Mouse (Mus musculus) hindbrain, embryonic 10.5 days (tissue): Measurements from ENCODE around the gene Stx18. TPM values are rescaled to one million over a fixed set of nuclear protein-coding genes. Genes with fewer than 3 reads are reported as not detected.

Experiments used
- DNase-seq: peaks from one replicate; pipeline ENCODE4 v3.0.0-alpha.2; 2017; ENCODE audit warnings: low spot score
- H3K27ac ChIP-seq: fragments of 300-500 bp; sonication (generic); 2 replicates; pipeline ENCODE4 v1.5.1; 2016; ENCODE audit warnings: mild to moderate bottlenecking, moderate library complexity
- H3K27me3 ChIP-seq: fragments of 300-500 bp; sonication (generic); 2 replicates; pipeline ENCODE4 v1.6.1; 2016; ENCODE audit warnings: mild to moderate bottlenecking; ENCODE audit not compliant: poor library complexity, insufficient read depth, severe bottlenecking
- H3K36me3 ChIP-seq: fragments of 300-500 bp; sonication (generic); 2 replicates; pipeline ENCODE4 v1.6.1; 2016; ENCODE audit warnings: mild to moderate bottlenecking, moderate library complexity
- H3K4me1 ChIP-seq: fragments of 300-500 bp; sonication (generic); replicated peaks from 2 replicates; pipeline ENCODE4 v1.6.1; 2016; ENCODE audit warnings: mild to moderate bottlenecking
- H3K4me3 ChIP-seq: fragments of 300-500 bp; sonication (generic); 2 replicates; pipeline ENCODE4 v1.5.1; 2016; ENCODE audit warnings: mild to moderate bottlenecking, moderate library complexity
- H3K9me3 ChIP-seq: fragments of 300-500 bp; sonication (generic); 2 replicates; pipeline ENCODE4 v1.6.1; 2016; ENCODE audit warnings: mild to moderate bottlenecking, moderate library complexity
- WGBS: fragments of 180-500 bp; shearing (Covaris S2); methylation state at CpG from one replicate; pipeline ENCODE4 v1.1.7; 2016; 5-methylcytosine and 5-hydroxymethylcytosine counted together
- polyA plus RNA-seq: library from polyadenylated mRNA; unstranded; fragments of >200 nt; fragmentation: Nextera tagmentation; extraction: Ambion mirVana; gene quantifications from 2 replicates; pipeline ENCODE4 v1.2.1, GENCODE M21; 2016

The Stx18 gene
- polyA plus RNA-seq, 1 experiment from 2014 or later: 52.0 TPM

DNA sequence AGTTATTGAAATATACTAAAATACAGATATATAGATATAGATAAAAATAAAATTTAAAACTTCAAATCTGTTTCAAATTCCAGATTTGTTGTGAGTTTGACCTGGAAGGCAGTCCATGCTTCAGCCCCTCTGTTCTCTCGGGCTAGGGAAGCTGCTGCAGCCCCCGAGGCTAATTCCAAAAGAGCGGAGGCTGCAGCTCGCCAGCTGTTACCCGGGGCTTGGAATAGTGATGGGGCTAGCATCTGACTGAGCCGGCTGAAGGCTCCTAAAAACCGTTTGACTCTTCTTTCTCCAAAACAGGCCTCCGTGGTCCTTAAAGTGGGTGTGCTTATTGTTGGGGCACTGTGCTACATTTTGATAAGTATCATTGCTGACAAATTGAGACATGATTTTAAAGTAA, 46.1 kb downstream of the Stx18 start:
- H3K4me3 ChIP-seq: no peak overlapping the region
- H3K36me3 ChIP-seq: no peaks in the 10 kb centered on the region
- peak; percentile 55 for DNase-seq
- H3K9me3 ChIP-seq: no peaks in the 10 kb centered on the region
- H3K27ac ChIP-seq: peak overlapping the region; percentile 66
- WGBS: 5% methylated on average over 8 of the region's 8 CpGs
- peaks cover 60% of the 10 kb centered on the region for H3K4me1 ChIP-seq
- no peaks in the 10 kb centered on the region for H3K27me3 ChIP-seq

GRCm38 (mm10) chr5:38085561-38086392, 47.2 kb downstream of the Stx18 start:
- no peak overlapping the region for H3K4me3 ChIP-seq
- peak overlapping the region; percentile 68; the same call in 1 of the 2 replicates for H3K27ac ChIP-seq
- peaks cover 66% of the 10 kb centered on the region for H3K4me1 ChIP-seq
- peak; percentile 76 for DNase-seq
- no peaks in the 10 kb centered on the region for H3K36me3 ChIP-seq
- no peaks in the 10 kb centered on the region for H3K27me3 ChIP-seq
- H3K9me3 ChIP-seq: no peaks in the 10 kb centered on the region
- WGBS: 7% methylated on average over 10 of the region's 10 CpGs

DNA sequence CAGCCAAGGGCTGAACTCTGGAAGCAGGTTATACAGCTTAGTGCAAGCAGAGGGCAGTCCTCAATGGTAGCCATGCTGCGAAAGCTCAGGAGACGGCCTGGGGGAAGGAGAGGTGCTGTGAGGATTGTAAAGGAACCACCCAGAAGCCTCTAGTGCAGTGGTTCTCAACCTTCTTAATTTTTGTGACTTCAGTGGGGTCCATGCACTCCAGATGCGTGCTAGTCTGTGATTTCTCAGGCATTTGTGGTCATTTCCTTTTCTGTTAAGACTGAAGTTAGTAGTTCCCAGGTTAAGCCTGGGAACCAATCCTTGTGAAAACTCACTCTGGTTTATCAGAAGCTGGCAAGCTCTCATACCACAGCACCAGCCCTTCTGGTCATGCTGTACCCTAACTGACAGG, 51.6 kb downstream of the Stx18 start:
- Histone ChIP-seq H3K27me3 (no peaks in the 10 kb centered on the region), H3K27ac (no peak overlapping the region), H3K4me1 (peaks cover 25% of the 10 kb centered on the region), H3K36me3 (no peaks in the 10 kb centered on the region), H3K9me3 (no peaks in the 10 kb centered on the region), H3K4me3 (no peak overlapping the region)
- WGBS: 77% methylated on average over 3 of the region's 3 CpGs
- DNase-seq: no peak

- WGBS: 56% methylated on average over 3 of the region's 3 CpGs
Observed at GRCm38 (mm10) chr5:38090581-38090980, 52.0 kb downstream of the Stx18 start.

GRCm38 (mm10) chr5:38091046-38091965, 52.8 kb downstream of the Stx18 start:
- no peaks in the 10 kb centered on the region for H3K9me3 ChIP-seq
- H3K27ac ChIP-seq: no peak overlapping the region
- peaks cover 13% of the 10 kb centered on the region; the same call in 1 of the 2 replicates for H3K4me1 ChIP-seq
- H3K27me3 ChIP-seq: no peaks in the 10 kb centered on the region
- WGBS: 74% methylated on average over 8 of the region's 8 CpGs
- H3K36me3 ChIP-seq: no peaks in the 10 kb centered on the region
- DNase-seq: no peak
- no peak overlapping the region for H3K4me3 ChIP-seq

More at GRCm38 (mm10) chr5:38090581-38090980, 52.0 kb downstream of the Stx18 start:
- Histone ChIP-seq H3K27ac (no peak overlapping the region), H3K36me3 (no peaks in the 10 kb centered on the region), H3K4me3 (no peak overlapping the region), H3K4me1 (peaks cover 20% of the 10 kb centered on the region), H3K27me3 (no peaks in the 10 kb centered on the region), H3K9me3 (no peaks in the 10 kb centered on the region)
- DNase-seq: no peak

DNA sequence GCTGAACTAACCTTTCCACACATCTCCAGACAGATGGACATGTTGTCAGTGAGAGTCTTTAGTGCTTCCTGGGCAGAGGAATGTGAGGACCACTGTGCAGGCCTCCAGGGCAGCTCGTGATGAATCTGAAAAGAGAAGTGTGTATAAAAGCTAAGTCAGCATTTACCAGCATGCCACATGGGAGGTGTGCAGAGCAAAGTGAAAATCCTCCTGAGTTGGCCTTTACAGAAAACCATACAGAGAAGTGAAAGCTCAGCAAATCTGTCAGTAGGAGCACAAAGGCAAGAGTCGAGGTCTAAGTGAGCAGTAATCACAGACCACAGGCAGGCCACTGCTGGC, 53.4 kb downstream of the Stx18 start:
- Histone ChIP-seq H3K9me3 (no peaks in the 10 kb centered on the region), H3K36me3 (no peaks in the 10 kb centered on the region), H3K4me1 (peaks cover 12% of the 10 kb centered on the region; the same call in 1 of the 2 replicates), H3K4me3 (no peak overlapping the region), H3K27me3 (no peaks in the 10 kb centered on the region), H3K27ac (no peak overlapping the region)
- DNase-seq: no peak
- WGBS: 68% methylated on average over 2 of the region's 2 CpGs

- H3K9me3 ChIP-seq: no peaks in the 10 kb centered on the region
- no peak for DNase-seq
- H3K27ac ChIP-seq: no peak overlapping the region
- no peaks in the 10 kb centered on the region for H3K27me3 ChIP-seq
- WGBS: 93% methylated on average over 2 of the region's 2 CpGs
- H3K4me1 ChIP-seq: peaks cover 9% of the 10 kb centered on the region; the same call in 1 of the 2 replicates
- no peaks in the 10 kb centered on the region for H3K36me3 ChIP-seq
- H3K4me3 ChIP-seq: no peak overlapping the region
Observed at GRCm38 (mm10) chr5:38094331-38094730, 55.8 kb downstream of the Stx18 start.

GRCm38 (mm10) chr5:38097501-38098093, 59.1 kb downstream of the Stx18 start:
- Histone ChIP-seq H3K4me3 (no peak overlapping the region), H3K9me3 (no peaks in the 10 kb centered on the region), H3K4me1 (no peaks in the 10 kb centered on the region), H3K27me3 (no peaks in the 10 kb centered on the region), H3K36me3 (no peaks in the 10 kb centered on the region), H3K27ac (no peak overlapping the region)
- 78% methylated on average over 4 of the region's 4 CpGs for WGBS
- no peak for DNase-seq

DNA sequence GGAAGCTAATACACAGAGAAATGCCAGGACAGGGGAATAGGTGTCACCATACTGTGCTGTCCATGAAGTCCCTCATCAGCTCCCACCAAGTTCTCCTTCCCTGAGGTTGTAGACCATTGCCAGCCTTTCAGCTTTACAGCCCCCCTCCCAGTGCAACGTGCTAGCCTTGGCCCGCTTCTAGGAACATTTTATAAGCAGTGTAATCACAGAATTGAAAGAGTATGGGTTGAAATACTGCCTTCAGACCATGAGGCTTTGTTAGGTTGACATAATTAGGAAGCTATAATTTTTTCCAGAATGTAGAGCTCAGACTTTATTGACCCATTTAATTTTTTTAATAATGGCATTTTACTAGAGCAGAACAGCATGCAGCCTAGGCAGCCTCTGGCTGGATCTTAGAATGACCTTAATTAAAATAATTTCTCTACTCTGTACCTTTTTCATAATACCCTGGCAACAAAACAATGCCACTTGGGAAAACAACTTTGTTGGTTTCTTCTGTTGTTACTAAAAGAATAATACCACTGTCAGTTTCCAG, 60.7 kb downstream of the Stx18 start:
- Histone ChIP-seq H3K27me3 (no peaks in the 10 kb centered on the region), H3K36me3 (no peaks in the 10 kb centered on the region), H3K4me1 (no peaks in the 10 kb centered on the region), H3K27ac (no peak overlapping the region), H3K4me3 (no peak overlapping the region), H3K9me3 (no peaks in the 10 kb centered on the region)
- no peak for DNase-seq
- WGBS: 97% methylated on average over 2 of the region's 2 CpGs

GRCm38 (mm10) chr5:38102945-38103344, 64.4 kb downstream of the Stx18 start:
- H3K36me3 ChIP-seq: peaks cover 26% of the 10 kb centered on the region
- 79% methylated on average over 2 of the region's 2 CpGs for WGBS
- H3K27me3 ChIP-seq: no peaks in the 10 kb centered on the region
- H3K4me1 ChIP-seq: no peaks in the 10 kb centered on the region
- DNase-seq: no peak
- H3K9me3 ChIP-seq: no peaks in the 10 kb centered on the region
- H3K27ac ChIP-seq: no peak overlapping the region
- H3K4me3 ChIP-seq: no peak overlapping the region

DNA sequence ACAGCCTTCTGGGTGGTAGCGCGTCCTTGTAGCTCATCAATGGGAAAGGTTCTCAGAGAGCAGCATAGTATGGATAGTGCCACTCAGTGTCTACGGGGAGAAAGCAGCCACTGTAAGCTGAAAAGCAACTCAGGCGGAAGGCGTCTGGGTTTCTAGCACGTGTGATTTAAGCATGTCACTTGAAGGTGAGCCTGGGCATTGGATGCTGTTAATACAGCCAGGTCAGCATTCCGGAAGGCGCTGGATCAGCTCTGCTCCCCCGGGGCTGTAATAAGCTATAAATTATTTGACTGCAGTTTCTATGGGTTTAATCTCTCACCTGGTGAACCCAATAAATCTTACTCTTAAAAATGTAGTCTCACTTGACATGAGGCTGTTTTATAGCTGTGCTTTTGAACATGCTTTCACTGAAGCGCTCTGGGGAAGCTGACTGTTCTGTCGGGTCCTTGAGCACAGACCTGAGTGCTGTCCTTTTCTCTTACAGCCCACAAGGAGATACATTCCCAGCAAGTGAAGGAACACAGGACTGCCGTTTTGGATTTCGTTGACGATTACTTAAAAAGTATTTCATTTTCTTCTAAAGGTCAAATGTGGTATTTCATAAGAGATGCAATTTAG, 67.6 kb downstream of the Stx18 start:
- H3K4me1 ChIP-seq: no peaks in the 10 kb centered on the region
- no peak overlapping the region for H3K27ac ChIP-seq
- peaks cover 46% of the 10 kb centered on the region for H3K36me3 ChIP-seq
- H3K27me3 ChIP-seq: no peaks in the 10 kb centered on the region
- 95% methylated on average over 14 of the region's 14 CpGs for WGBS
- H3K4me3 ChIP-seq: no peak overlapping the region
- H3K9me3 ChIP-seq: no peaks in the 10 kb centered on the region
- no peak for DNase-seq

GRCm38 (mm10) chr5:38106807-38107206, 68.3 kb downstream of the Stx18 start:
- Histone ChIP-seq H3K9me3 (no peaks in the 10 kb centered on the region), H3K27me3 (no peaks in the 10 kb centered on the region), H3K4me1 (no peaks in the 10 kb centered on the region), H3K36me3 (peaks cover 51% of the 10 kb centered on the region), H3K27ac (no peak overlapping the region), H3K4me3 (no peak overlapping the region)
- 91% methylated on average over 10 of the region's 10 CpGs for whole genome bisulfite sequencing
- no peak for DNase-seq
